Mouse (Mus musculus) adrenal gland, adult 2 months (tissue): ENCODE data around the gene Vps8. TPM values are rescaled to one million over a fixed set of nuclear protein-coding genes. Genes with fewer than 3 reads are reported as not detected.

Experiments
- DNase-seq: peaks from one replicate; pipeline ENCODE4 v3.0.0; 2021
- polyA plus RNA-seq: library from polyadenylated mRNA; depleted of rRNA; stranded (reverse); fragments of >200 nt; gene quantifications from 2 replicates; pipeline ENCODE4 v1.2.3, GENCODE M21; 2012
- total RNA-seq, 2 experiments: library from RNA; stranded (reverse); gene quantifications; 2 replicates each; pipeline ENCODE4 v1.2.3; 2021

The Vps8 gene
- total and polyA plus RNA-seq, 3 experiments = 23.1 to 27.1 (median 23.6) TPM

- no peak for DNase-seq
Observed at GRCm38 (mm10) chr16:21628061-21628591, 205.2 kb downstream of the Vps8 start.

GRCm38 (mm10) chr16:21630614-21631013 lies 207.7 kb downstream of the Vps8 start:
- DNase-seq = no peak

GRCm38 (mm10) chr16:21631815-21632222 lies 208.9 kb downstream of the Vps8 start:
- DNase-seq = no peak

GRCm38 (mm10) chr16:21634460-21634859 lies 211.5 kb downstream of the Vps8 start:
- DNase-seq = no peak

- DNase-seq = peak; percentile 79
Observed at GRCm38 (mm10) chr16:21636156-21636853, 213.4 kb downstream of the Vps8 start.

- DNase-seq = no peak
Observed at GRCm38 (mm10) chr16:21637201-21637819, 214.4 kb downstream of the Vps8 start.

GRCm38 (mm10) chr16:21640766-21641499 lies 218.0 kb downstream of the Vps8 start:
- peak; percentile 35 for DNase-seq

GRCm38 (mm10) chr16:21641944-21642343 lies 219.0 kb downstream of the Vps8 start:
- peak; percentile 36 for DNase-seq

- no peak for DNase-seq
Observed at GRCm38 (mm10) chr16:21642906-21643305, 220.0 kb downstream of the Vps8 start.

- no peak for DNase-seq
Observed at GRCm38 (mm10) chr16:21643621-21644041, 220.7 kb downstream of the Vps8 start.

- peak; percentile 39 for DNase-seq
Observed at GRCm38 (mm10) chr16:21644066-21644561, 221.2 kb downstream of the Vps8 start.

- DNase-seq = no peak
Observed at GRCm38 (mm10) chr16:21644574-21644973, 221.7 kb downstream of the Vps8 start.

- peak; percentile 47 for DNase-seq
Observed at GRCm38 (mm10) chr16:21645915-21646314, 223.0 kb downstream of the Vps8 start.

- DNase-seq = no peak
Observed at GRCm38 (mm10) chr16:21646496-21646895, 223.6 kb downstream of the Vps8 start.

GRCm38 (mm10) chr16:21648800-21649199 lies 225.9 kb downstream of the Vps8 start:
- DNase-seq = no peak

GRCm38 (mm10) chr16:21650289-21650688 lies 227.4 kb downstream of the Vps8 start:
- DNase-seq = no peak

GRCm38 (mm10) chr16:21651161-21651560 lies 228.2 kb downstream of the Vps8 start:
- no peak for DNase-seq

- no peak for DNase-seq
Observed at GRCm38 (mm10) chr16:21653151-21653550, 230.2 kb downstream of the Vps8 start.

- DNase-seq = no peak
Observed at GRCm38 (mm10) chr16:21654384-21654783, 231.5 kb downstream of the Vps8 start.

- no peak for DNase-seq
Observed at GRCm38 (mm10) chr16:21655291-21655690, 232.4 kb downstream of the Vps8 start.

- no peak for DNase-seq
Observed at GRCm38 (mm10) chr16:21655961-21656360, 233.0 kb downstream of the Vps8 start.

GRCm38 (mm10) chr16:21664633-21665363 lies 241.9 kb downstream of the Vps8 start:
- no peak for DNase-seq
